Mouse (Mus musculus) E14TG2a.4 (cell line): ENCODE measurements around the gene Taf6.
A peak's percentile ranks its signal among the peaks of the same experiment; 100 is the strongest.

Source experiments
- H3K27me3 ChIP-seq: 2 replicates; pipeline ENCODE4 v1.6.1; 2014; ENCODE audit warnings: low read length, control low read depth; ENCODE audit not compliant: insufficient read depth
- H3K36me3 ChIP-seq: 2 replicates; pipeline ENCODE4 v1.6.1; 2014; ENCODE audit warnings: low read length, control low read depth; ENCODE audit not compliant: insufficient read depth
- H3K4me1 ChIP-seq: replicated peaks from 2 replicates; pipeline ENCODE4 v1.6.1; 2014; ENCODE audit warnings: low read depth, low read length, control low read depth
- H3K4me3 ChIP-seq: replicated peaks from 2 replicates; pipeline ENCODE4 v1.5.1; 2014; ENCODE audit warnings: mild to moderate bottlenecking, low read length
- H3K9me3 ChIP-seq: 2 replicates; pipeline ENCODE4 v1.6.1; 2014; ENCODE audit warnings: low read length, control low read depth
- CTCF ChIP-seq: conservative IDR thresholded peaks from 2 replicates; pipeline ENCODE4 v1.5.1; 2014; ENCODE audit warnings: low read length
- NANOG ChIP-seq: IDR thresholded peaks from 2 replicates; pipeline ENCODE4 v1.6.1; 2014; ENCODE audit warnings: borderline replicate concordance, low read length, mixed read lengths
- POU5F1 ChIP-seq: IDR thresholded peaks from 2 replicates; pipeline ENCODE4 v1.6.1; 2014; ENCODE audit warnings: low read length, borderline replicate concordance

Taf6 gene

GRCm38 (mm10) chr5:138193771-138194727, 6.8 kb upstream of the Taf6 start, which contains the start of gene Mblac1:
TSS of gene Mblac1 (plus strand) at chr5:138194314.
- TF ChIP-seq CTCF (no peak), NANOG (no peak), POU5F1 (no peak)
- Histone ChIP-seq H3K27me3 (peaks cover 9% of the 10 kb centered on the region; the same call in 1 of the 2 replicates), H3K36me3 (peaks cover 40% of the 10 kb centered on the region), H3K9me3 (no peaks in the 10 kb centered on the region), H3K4me3 (peak within 1 kb of the TSS; percentile 91), H3K4me1 (peaks cover 25% of the 10 kb centered on the region)

GRCm38 (mm10) chr5:138187661-138188306, 533 bp upstream of the Taf6 start:
- H3K4me1 ChIP-seq: peaks cover 58% of the 10 kb centered on the region
- H3K4me3 ChIP-seq: peak overlapping the region; percentile 95
- H3K9me3 ChIP-seq: no peaks in the 10 kb centered on the region
- TF ChIP-seq NANOG: no peak
- TF ChIP-seq POU5F1: no peak
- TF ChIP-seq CTCF: no peak
- peaks cover 57% of the 10 kb centered on the region for H3K36me3 ChIP-seq
- no peaks in the 10 kb centered on the region for H3K27me3 ChIP-seq

- Histone ChIP-seq H3K4me1 (peaks cover 33% of the 10 kb centered on the region), H3K27me3 (no peaks in the 10 kb centered on the region), H3K4me3 (peak overlapping the region; percentile 94; the same call in 1 of the 2 replicates), H3K36me3 (peaks cover 75% of the 10 kb centered on the region), H3K9me3 (no peaks in the 10 kb centered on the region)
- TF ChIP-seq POU5F1 (no peak), CTCF (no peak), NANOG (no peak)
Measured at GRCm38 (mm10) chr5:138173217-138173616, 14.0 kb downstream of the Taf6 start.

GRCm38 (mm10) chr5:138171695-138172491, 15.4 kb downstream of the Taf6 start, which contains the start of the genes Ap4m1 and Mcm7:
TSS of gene Ap4m1 (plus strand) at chr5:138172002.
TSS of gene Mcm7 (minus strand) at chr5:138172422.
- Histone ChIP-seq H3K27me3 (no peaks in the 10 kb centered on the region), H3K4me3 (peak within 1 kb of the TSS; percentile 94), H3K36me3 (peaks cover 75% of the 10 kb centered on the region), H3K9me3 (no peaks in the 10 kb centered on the region), H3K4me1 (peaks cover 47% of the 10 kb centered on the region)
- TF ChIP-seq CTCF (no peak), POU5F1 (no peak), NANOG (no peak)

- TF ChIP-seq CTCF (no peak), POU5F1 (no peak), NANOG (no peak)
- no peaks in the 10 kb centered on the region for H3K27me3 ChIP-seq
- H3K4me3 ChIP-seq: peak overlapping the region; percentile 94
- H3K9me3 ChIP-seq: no peaks in the 10 kb centered on the region
- peaks cover 55% of the 10 kb centered on the region for H3K4me1 ChIP-seq
- H3K36me3 ChIP-seq: peaks cover 76% of the 10 kb centered on the region
Measured at GRCm38 (mm10) chr5:138170936-138171561, 16.2 kb downstream of the Taf6 start.

- H3K36me3 ChIP-seq: peaks cover 85% of the 10 kb centered on the region
- H3K4me3 ChIP-seq: peak overlapping the region; percentile 57
- TF ChIP-seq NANOG (no peak), POU5F1 (no peak)
- peaks cover 86% of the 10 kb centered on the region for H3K4me1 ChIP-seq
- no peaks in the 10 kb centered on the region for H3K9me3 ChIP-seq
- H3K27me3 ChIP-seq: no peaks in the 10 kb centered on the region
Measured at GRCm38 (mm10) chr5:138165594-138165993, 21.7 kb downstream of the Taf6 start.

GRCm38 (mm10) chr5:138163610-138164009, 23.6 kb downstream of the Taf6 start:
- TF ChIP-seq NANOG (no peak), CTCF (no peak), POU5F1 (no peak)
- Histone ChIP-seq H3K36me3 (peaks cover 69% of the 10 kb centered on the region), H3K4me1 (peaks cover 85% of the 10 kb centered on the region), H3K4me3 (peak overlapping the region; percentile 15; the same call in 1 of the 2 replicates), H3K9me3 (no peaks in the 10 kb centered on the region), H3K27me3 (no peaks in the 10 kb centered on the region)
